Mouse (Mus musculus) limb, embryonic 14.5 days (tissue): Measurements from ENCODE around the gene Npl. TPM values are rescaled to one million over a fixed set of nuclear protein-coding genes. Genes with fewer than 3 reads are reported as not detected.
"Not testable (repeated sequence)": the region's sequence is repeated elsewhere in the genome, so short reads cannot be mapped to it uniquely, and the experiment has no call there.

ENCODE experiments used
- ATAC-seq: fragments of 200-750 bp; cut with Nextera tagmentation; 2 replicates; pipeline ENCODE4 v1.8.0; 2017; ENCODE audit warnings: low read depth, moderate number of reproducible peaks, moderate TSS enrichment; ENCODE audit not compliant: low FRiP score
- DNase-seq: peaks from one replicate; pipeline ENCODE4 v3.0.0-alpha.2; 2015; ENCODE audit warnings: low spot score
- H3K27ac ChIP-seq: fragments of 300-500 bp; sonication (generic); replicated peaks from 2 replicates; pipeline ENCODE4 v1.5.1; 2014; ENCODE audit warnings: low read depth, mild to moderate bottlenecking, low read length, moderate library complexity, mixed read lengths
- H3K27me3 ChIP-seq: fragments of 300-500 bp; sonication (generic); 2 replicates; pipeline ENCODE4 v1.6.1; 2014; ENCODE audit warnings: low read length, mixed read lengths; ENCODE audit not compliant: control insufficient read depth, insufficient read depth
- H3K36me3 ChIP-seq: fragments of 300-500 bp; sonication (generic); 2 replicates; pipeline ENCODE4 v1.6.1; 2014; ENCODE audit warnings: mild to moderate bottlenecking, low read length, moderate library complexity, mixed read lengths; ENCODE audit not compliant: control insufficient read depth, insufficient read depth
- H3K4me1 ChIP-seq: fragments of 300-500 bp; sonication (generic); 2 replicates; pipeline ENCODE4 v1.6.1; 2014; ENCODE audit warnings: antibody characterized with exemption, low read length, mixed read lengths; ENCODE audit not compliant: control insufficient read depth, insufficient read depth
- H3K4me2 ChIP-seq: fragments of 300-500 bp; sonication (generic); replicated peaks from 2 replicates; pipeline ENCODE4 v1.6.1; 2014; ENCODE audit warnings: low read depth, mild to moderate bottlenecking, low read length, moderate library complexity; ENCODE audit not compliant: severe bottlenecking
- H3K4me3 ChIP-seq: fragments of 300-500 bp; sonication (generic); replicated peaks from 2 replicates; pipeline ENCODE4 v1.5.1; 2014; ENCODE audit warnings: low read length
- H3K9ac ChIP-seq: fragments of 300-500 bp; sonication (generic); 2 replicates; pipeline ENCODE4 v1.6.1; 2014; ENCODE audit warnings: mild to moderate bottlenecking, low read depth, low read length, moderate library complexity; ENCODE audit not compliant: severe bottlenecking
- H3K9me3 ChIP-seq: fragments of 300-500 bp; sonication (generic); 2 replicates; pipeline ENCODE4 v1.6.1; 2016; ENCODE audit warnings: low read length; ENCODE audit not compliant: control insufficient read depth
- POLR2A ChIP-seq: fragments of 200-500 bp; IDR thresholded peaks from 2 replicates; pipeline ENCODE4 v1.8.0; 2012; ENCODE audit warnings: inconsistent platforms, mild to moderate bottlenecking, moderate library complexity, borderline replicate concordance; ENCODE audit not compliant: insufficient read depth, insufficient read length; ENCODE audit errors: extremely low read depth
- WGBS: fragments of 180-500 bp; shearing (Covaris S2); extraction: QIAGEN DNeasy Blood & Tissue Kit; methylation state at CpG from one replicate; pipeline ENCODE4 v1.1.7; 2014; 5-methylcytosine and 5-hydroxymethylcytosine counted together
- polyA plus RNA-seq, 2 experiments: library from polyadenylated mRNA; depleted of rRNA in 1 of 2; stranded (reverse) in 1 of 2; unstranded in 1 of 2; fragments of >200 nt; fragmentation: Nextera tagmentation in 1 of 2; extraction: Ambion mirVana in 1 of 2; gene quantifications; 2 replicates each; pipeline versions ENCODE4 v1.2.1 to v1.2.3; 2012 to 2014

Npl gene
- polyA plus RNA-seq, 2 experiments: 7.1 to 12.9 TPM

DNA sequence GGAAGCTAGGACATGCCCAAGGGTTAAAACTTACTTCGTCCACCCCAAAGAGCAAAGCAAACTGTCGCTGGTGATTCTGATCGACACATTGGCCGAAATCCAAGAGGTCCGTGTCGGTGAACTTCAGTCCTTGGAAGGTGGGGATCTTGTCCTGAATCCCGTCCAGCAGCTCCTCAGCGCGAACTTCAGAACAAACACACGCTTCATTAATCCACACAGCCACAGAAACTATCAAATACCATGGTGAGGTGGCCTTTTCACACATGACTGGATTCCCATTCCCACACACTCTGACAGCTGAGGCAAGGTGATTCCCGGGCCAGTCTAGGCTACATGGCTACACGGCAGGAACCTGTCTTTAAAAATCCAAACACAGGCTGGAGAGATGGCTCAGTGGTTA lies 34.5 kb downstream of the Npl start:
- Histone ChIP-seq H3K27ac (no peak overlapping the region), H3K9me3 (no peaks in the 10 kb centered on the region), H3K4me1 (no peaks in the 10 kb centered on the region), H3K4me3 (no peak overlapping the region), H3K27me3 (no peaks in the 10 kb centered on the region), H3K4me2 (no peak overlapping the region), H3K9ac (no peak overlapping the region), H3K36me3 (no peaks in the 10 kb centered on the region)
- ATAC-seq: no peak
- TF ChIP-seq POLR2A: no peak
- DNase-seq: no peak
- 91% methylated on average over 12 of the region's 12 CpGs for WGBS

DNA sequence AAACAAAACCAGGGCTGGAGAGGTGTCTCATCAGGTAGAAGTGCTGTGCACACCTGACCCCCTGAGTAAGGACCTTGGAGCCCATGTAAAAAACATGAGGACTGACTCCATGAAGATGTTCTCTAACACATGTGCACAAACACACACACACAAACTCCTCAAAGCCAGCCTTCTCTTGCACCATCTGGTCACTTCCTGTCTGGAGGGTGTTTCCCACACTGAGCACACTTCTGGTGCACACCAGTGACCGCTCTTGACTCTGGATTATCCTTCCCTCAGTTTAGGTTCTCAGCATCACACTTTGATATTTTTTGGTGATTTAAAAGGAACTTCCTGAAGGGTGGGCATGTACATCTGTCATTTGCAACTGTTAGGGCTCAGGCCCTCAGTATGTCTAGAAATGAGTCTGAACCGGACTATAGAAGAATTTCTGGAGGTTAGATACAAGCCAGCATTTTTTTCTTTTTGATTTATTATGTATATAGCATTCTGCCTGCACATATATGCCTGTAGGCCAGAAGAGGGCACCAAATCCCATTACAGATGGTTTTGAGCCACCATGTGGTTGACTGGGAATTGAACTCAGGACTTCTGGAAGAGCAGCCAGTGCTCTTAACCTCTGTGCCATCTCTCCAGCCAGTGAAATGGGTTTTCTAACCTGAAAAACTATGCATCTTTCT lies 39.4 kb downstream of the Npl start:
- ATAC-seq: no peak
- H3K27ac ChIP-seq: no peak overlapping the region
- WGBS: 59% methylated on average over 2 of the region's 2 CpGs
- no peak for TF ChIP-seq POLR2A
- no peaks in the 10 kb centered on the region for H3K4me1 ChIP-seq
- H3K9ac ChIP-seq: no peak overlapping the region
- H3K4me2 ChIP-seq: no peak overlapping the region
- H3K9me3 ChIP-seq: no peaks in the 10 kb centered on the region
- H3K36me3 ChIP-seq: no peaks in the 10 kb centered on the region
- H3K4me3 ChIP-seq: no peak overlapping the region
- DNase-seq: no peak
- no peaks in the 10 kb centered on the region for H3K27me3 ChIP-seq

DNA sequence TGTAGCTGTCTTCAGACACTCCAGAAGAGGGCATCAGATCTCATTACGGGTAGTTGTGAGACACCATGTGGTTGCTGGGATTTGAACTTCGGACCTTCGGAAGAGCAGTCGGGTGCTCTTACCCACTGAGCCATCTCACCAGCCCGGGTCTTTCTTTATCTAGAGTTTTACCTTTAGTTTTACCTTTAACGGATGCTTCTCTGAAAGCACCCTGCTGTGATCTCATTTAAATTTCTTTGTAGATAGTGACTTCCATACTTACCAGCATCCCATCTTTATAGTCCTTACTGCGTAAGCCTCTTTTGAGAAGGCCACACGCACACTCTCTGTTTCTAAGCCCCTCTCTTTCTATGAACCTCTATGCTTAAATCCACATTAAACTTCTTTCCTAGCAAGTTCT lies 40.3 kb downstream of the Npl start:
- not testable (repeated sequence) for H3K4me2 ChIP-seq, H3K9me3 ChIP-seq, H3K27me3 ChIP-seq, H3K27ac ChIP-seq, H3K4me3 ChIP-seq, ATAC-seq, H3K36me3 ChIP-seq, H3K4me1 ChIP-seq, DNase-seq, H3K9ac ChIP-seq
- WGBS: 52% methylated on average over 8 of the region's 8 CpGs

- DNase-seq: no peak
- TF ChIP-seq POLR2A: no peak
- Histone ChIP-seq H3K27ac (no peak overlapping the region), H3K36me3 (no peaks in the 10 kb centered on the region), H3K27me3 (no peaks in the 10 kb centered on the region), H3K4me3 (no peak overlapping the region), H3K4me2 (no peak overlapping the region), H3K4me1 (no peaks in the 10 kb centered on the region), H3K9me3 (no peaks in the 10 kb centered on the region), H3K9ac (no peak overlapping the region)
- 86% methylated on average over 6 of the region's 6 CpGs for WGBS
- ATAC-seq: no peak
Observed at GRCm38 (mm10) chr1:153509012-153509411, 40.8 kb downstream of the Npl start.

- no peak for ATAC-seq
- Histone ChIP-seq H3K27ac (no peak overlapping the region), H3K9me3 (no peaks in the 10 kb centered on the region), H3K36me3 (no peaks in the 10 kb centered on the region), H3K4me3 (no peak overlapping the region), H3K27me3 (no peaks in the 10 kb centered on the region), H3K4me1 (no peaks in the 10 kb centered on the region), H3K4me2 (no peak overlapping the region), H3K9ac (no peak overlapping the region)
- no peak for DNase-seq
- 79% methylated on average over 5 of the region's 6 CpGs for WGBS
- no peak for TF ChIP-seq POLR2A
Observed at GRCm38 (mm10) chr1:153506266-153506665, 43.6 kb downstream of the Npl start.
